Mouse (Mus musculus) small intestine, adult 2 months (tissue): ENCODE data around the gene Fosl1.

Source experiments
- CTCF ChIP-seq: fragments of 200-500 bp; IDR thresholded peaks from 2 replicates; pipeline ENCODE4 v1.5.1; 2012; ENCODE audit warnings: low read depth, mild to moderate bottlenecking, control low read depth, inconsistent platforms, low read length, moderate library complexity, mixed read lengths; ENCODE audit not compliant: insufficient replicate concordance, insufficient read length; ENCODE audit errors: extremely low read depth
- POLR2A ChIP-seq: fragments of 200-500 bp; IDR thresholded peaks from 2 replicates; pipeline ENCODE4 v1.6.1; 2012; ENCODE audit warnings: low read depth, mild to moderate bottlenecking, control low read depth, inconsistent platforms, low read length, moderate library complexity

GRCm38 (mm10) chr19:5465037-5465436 is 17.7 kb downstream of the Fosl1 start:
- TF ChIP-seq POLR2A (no peak), CTCF (no peak)
